Mouse (Mus musculus) spleen, adult 2 months (tissue): ENCODE measurements around the gene Ncor2.

Source experiments
- CTCF ChIP-seq: fragments of 200-500 bp; IDR thresholded peaks from 2 replicates; pipeline ENCODE4 v1.5.1; 2011; ENCODE audit warnings: mild to moderate bottlenecking, inconsistent platforms; ENCODE audit not compliant: insufficient read depth, insufficient read length, insufficient replicate concordance; ENCODE audit errors: extremely low read depth
- POLR2A ChIP-seq: fragments of 200-500 bp; IDR thresholded peaks from 2 replicates; pipeline ENCODE4 v1.6.1; 2011; ENCODE audit warnings: low read depth, low read length, inconsistent platforms

DNA sequence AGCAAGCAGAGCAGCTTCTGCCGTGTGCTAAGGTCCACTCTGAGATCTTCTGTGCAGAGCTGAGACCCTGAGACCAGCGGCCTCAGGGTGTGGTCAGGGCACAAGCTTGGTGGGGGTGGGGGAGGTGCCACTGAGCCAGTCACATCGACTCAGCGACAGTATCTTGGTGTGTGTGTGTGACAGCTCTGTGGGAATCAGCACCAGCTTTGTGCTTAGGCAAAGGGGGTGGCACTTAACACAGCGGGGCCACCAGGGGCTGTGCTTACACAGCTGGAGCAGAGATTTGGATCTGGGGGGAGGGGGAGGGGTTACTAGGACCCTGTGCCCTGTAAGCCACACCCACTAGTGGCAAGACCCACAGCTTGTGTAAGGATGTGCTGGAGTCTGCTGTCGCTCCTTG lies 75.6 kb downstream of the Ncor2 start:
- TF ChIP-seq POLR2A (no peak), CTCF (no peak)
